Mouse (Mus musculus): ENCODE measurements around the gene Klra10. TPM values are rescaled to one million over a fixed set of nuclear protein-coding genes. Genes with fewer than 3 reads are reported as not detected.
"Not testable (repeated sequence)": the region's sequence is repeated elsewhere in the genome, so short reads cannot be mapped to it uniquely, and the experiment has no call there.

The Klra10 gene
- polyA plus RNA-seq (2015; fragmentation: Nextera tagmentation; extraction: Ambion mirVana), result not detected in 2 replicates

- H3K4me3 ChIP-seq (replicated peaks); H3K36me3 ChIP-seq; H3K4me1 ChIP-seq (replicated peaks); H3K27ac ChIP-seq; H3K9ac ChIP-seq; H3K4me2 ChIP-seq (replicated peaks); ATAC-seq; H3K9me3 ChIP-seq; H3K27me3 ChIP-seq (replicated peaks): not testable (repeated sequence)
- WGBS, result 86% methylated on average over 1 of the region's 1 CpGs
Observed at GRCm38 (mm10) chr6:130281828-130282227, at the start of gene Klra10. Gene Klra10, minus strand, starts transcription at chr6:130281928.

GRCm38 (mm10) chr6:130287984-130288649 is 6.4 kb upstream of the Klra10 start:
- Histone ChIP-seq H3K4me3 (replicated peaks) (no peak overlapping the region), H3K27me3 (replicated peaks) (no peaks in the 10 kb centered on the region), H3K27ac (no peak overlapping the region), H3K9ac (no peak overlapping the region), H3K4me2 (replicated peaks) (no peak overlapping the region), H3K4me1 (replicated peaks) (no peaks in the 10 kb centered on the region), H3K36me3 (no peaks in the 10 kb centered on the region), H3K9me3 (no peaks in the 10 kb centered on the region)
- ATAC-seq, result no peak

- H3K36me3 ChIP-seq, result no peaks in the 10 kb centered on the region
- H3K4me1 ChIP-seq (replicated peaks), result no peaks in the 10 kb centered on the region
- H3K9ac ChIP-seq, result no peak overlapping the region
- H3K4me3 ChIP-seq (replicated peaks), result no peak overlapping the region
- H3K27me3 ChIP-seq (replicated peaks), result no peaks in the 10 kb centered on the region
- WGBS, result 83% methylated on average over 2 of the region's 2 CpGs
- ATAC-seq, result no peak
- H3K4me2 ChIP-seq (replicated peaks), result no peak overlapping the region
- H3K9me3 ChIP-seq, result no peaks in the 10 kb centered on the region
- no peak overlapping the region for H3K27ac ChIP-seq
Observed at GRCm38 (mm10) chr6:130255326-130255725, 26.4 kb downstream of the Klra10 start.

- WGBS, result 75% methylated on average over 2 of the region's 2 CpGs
Observed at GRCm38 (mm10) chr6:130237536-130237935, 44.2 kb downstream of the Klra10 start.

GRCm38 (mm10) chr6:130236635-130237034 is 45.1 kb downstream of the Klra10 start:
- ATAC-seq, result no peak
- no peaks in the 10 kb centered on the region for H3K4me1 ChIP-seq (replicated peaks)

More at GRCm38 (mm10) chr6:130237536-130237935, 44.2 kb downstream of the Klra10 start:
- no peaks in the 10 kb centered on the region for H3K36me3 ChIP-seq
- H3K9me3 ChIP-seq, result no peaks in the 10 kb centered on the region
- ATAC-seq, result no peak
- no peak overlapping the region for H3K9ac ChIP-seq
- H3K4me1 ChIP-seq (replicated peaks), result no peaks in the 10 kb centered on the region
- no peaks in the 10 kb centered on the region for H3K27me3 ChIP-seq (replicated peaks)
- no peak overlapping the region for H3K4me3 ChIP-seq (replicated peaks)
- H3K27ac ChIP-seq, result no peak overlapping the region
- H3K4me2 ChIP-seq (replicated peaks), result no peak overlapping the region

GRCm38 (mm10) chr6:130233222-130233621 is 48.5 kb downstream of the Klra10 start, which contains the start of gene Klra7:
Gene Klra7, minus strand, starts transcription at chr6:130233322.
- no peaks in the 10 kb centered on the region for H3K27me3 ChIP-seq (replicated peaks)
- no peak within 1 kb of the TSS for H3K4me2 ChIP-seq (replicated peaks)
- no peak within 1 kb of the TSS for H3K9ac ChIP-seq
- H3K36me3 ChIP-seq, result no peaks in the 10 kb centered on the region
- no peaks in the 10 kb centered on the region for H3K9me3 ChIP-seq
- no peaks in the 10 kb centered on the region for H3K4me1 ChIP-seq (replicated peaks)
- H3K27ac ChIP-seq, result no peak within 1 kb of the TSS
- ATAC-seq, result no peak
- H3K4me3 ChIP-seq (replicated peaks), result no peak within 1 kb of the TSS

More at GRCm38 (mm10) chr6:130236635-130237034, 45.1 kb downstream of the Klra10 start:
- no peak overlapping the region for H3K4me2 ChIP-seq (replicated peaks)
- no peak overlapping the region for H3K4me3 ChIP-seq (replicated peaks)
- H3K27me3 ChIP-seq (replicated peaks), result no peaks in the 10 kb centered on the region
- H3K9ac ChIP-seq, result no peak overlapping the region
- H3K27ac ChIP-seq, result no peak overlapping the region
- no peaks in the 10 kb centered on the region for H3K36me3 ChIP-seq
- no peaks in the 10 kb centered on the region for H3K9me3 ChIP-seq
- WGBS, result 36% methylated on average over 1 of the region's 1 CpGs

Other genes starting within 250 kb of the Klra10 start
- not detected in 2 replicates for gene Klra4, start 214.7 kb downstream of the Klra10 start, polyA plus RNA-seq (2015; fragmentation: Nextera tagmentation; extraction: Ambion mirVana)
- not detected in 2 replicates for gene Klra8, start 152.0 kb downstream of the Klra10 start, polyA plus RNA-seq (2015; fragmentation: Nextera tagmentation; extraction: Ambion mirVana)
- not detected in 2 replicates for gene Klra9, start 88.8 kb downstream of the Klra10 start, polyA plus RNA-seq (2015; fragmentation: Nextera tagmentation; extraction: Ambion mirVana)
- gene Klra7, start 48.6 kb downstream of the Klra10 start, polyA plus RNA-seq (2015; fragmentation: Nextera tagmentation; extraction: Ambion mirVana), result not detected in 2 replicates
- not detected in 2 replicates for gene Klra3, start 55.6 kb upstream of the Klra10 start, polyA plus RNA-seq (2015; fragmentation: Nextera tagmentation; extraction: Ambion mirVana)
- not detected in 2 replicates for gene Klra1, start 104.9 kb upstream of the Klra10 start, polyA plus RNA-seq (2015; fragmentation: Nextera tagmentation; extraction: Ambion mirVana)